Mouse (Mus musculus) layer of hippocampus, postnatal 14 days (tissue): ENCODE results near the gene Tln1. TPM values are rescaled to one million over a fixed set of nuclear protein-coding genes. Genes with fewer than 3 reads are reported as not detected.
"Not testable (repeated sequence)": the region's sequence is repeated elsewhere in the genome, so short reads cannot be mapped to it uniquely, and the experiment has no call there.

Experiments used
- DNase-seq, 2 experiments: peaks; one replicate each; pipeline ENCODE4 v3.0.0; 2021 to 2022; ENCODE audit warnings: low spot score in 2 of 2, mixed read lengths in 1 of 2
- long read RNA-seq, 2 experiments: library from polyadenylated mRNA; stranded (forward); transcript quantifications; one replicate each; pipeline ENCODE4 v2.0.0; 2021
- total RNA-seq, 2 experiments: library from RNA; stranded (reverse); gene quantifications; 2 replicates each; pipeline ENCODE4 v1.2.3; 2021

The Tln1 gene
- 10 to 100 TPM; 46.0 to 52.1 TPM for total RNA-seq
- long read RNA-seq, experiment 1, full-length matches to known transcripts = 13 of 33 reads
- long read RNA-seq, experiment 1, partial matches to known transcripts = 18 of 33 reads
- long read RNA-seq, experiment 1, other reads (novel, unspliced or antisense) = 2 of 33 reads
- long read RNA-seq, experiment 2, full-length matches to known transcripts = 33 of 52 reads
- long read RNA-seq, experiment 2, partial matches to known transcripts = 18 of 52 reads
- long read RNA-seq, experiment 2, other reads (novel, unspliced or antisense) = 1 of 52 reads

- DNase-seq = peak; percentile 96 to 97
Measured at GRCm38 (mm10) chr4:43561997-43562768, at the start of gene Tln1, which contains the start of gene Creb3. TSS of gene Tln1 (minus strand) at chr4:43562691. TSS of gene Creb3 (plus strand) at chr4:43562332.

- DNase-seq = no peak
Measured at GRCm38 (mm10) chr4:43604751-43605685, 42.5 kb upstream of the Tln1 start.

- no peak for DNase-seq
Measured at GRCm38 (mm10) chr4:43604099-43604498, 41.6 kb upstream of the Tln1 start.

GRCm38 (mm10) chr4:43600195-43600934 is 37.9 kb upstream of the Tln1 start:
- DNase-seq = no peak

- DNase-seq = no peak
Measured at GRCm38 (mm10) chr4:43598650-43599380, 36.3 kb upstream of the Tln1 start.

- no peak for DNase-seq
Measured at GRCm38 (mm10) chr4:43598200-43598599, 35.7 kb upstream of the Tln1 start.

- not testable (repeated sequence) for DNase-seq
Measured at GRCm38 (mm10) chr4:43596597-43596996, 34.1 kb upstream of the Tln1 start.

- no peak for DNase-seq
Measured at GRCm38 (mm10) chr4:43593453-43593852, 31.0 kb upstream of the Tln1 start.

- DNase-seq = no peak
Measured at GRCm38 (mm10) chr4:43591961-43592360, 29.5 kb upstream of the Tln1 start.

- no peak for DNase-seq
Measured at GRCm38 (mm10) chr4:43591543-43591942, 29.1 kb upstream of the Tln1 start.

GRCm38 (mm10) chr4:43587681-43588080 is 25.2 kb upstream of the Tln1 start:
- DNase-seq = no peak

GRCm38 (mm10) chr4:43586411-43586810 is 23.9 kb upstream of the Tln1 start:
- DNase-seq = no peak

GRCm38 (mm10) chr4:43585682-43586081 is 23.2 kb upstream of the Tln1 start:
- DNase-seq = no peak

GRCm38 (mm10) chr4:43584444-43585416 is 22.2 kb upstream of the Tln1 start, which contains the start of gene Msmp:
TSS of gene Msmp (minus strand) at chr4:43584494.
- DNase-seq = no peak

GRCm38 (mm10) chr4:43583421-43583820 is 20.9 kb upstream of the Tln1 start:
- no peak for DNase-seq

GRCm38 (mm10) chr4:43582241-43582640 is 19.8 kb upstream of the Tln1 start:
- no peak for DNase-seq

- DNase-seq = no peak
Measured at GRCm38 (mm10) chr4:43581381-43581780, 18.9 kb upstream of the Tln1 start.

- DNase-seq = no peak
Measured at GRCm38 (mm10) chr4:43580721-43581120, 18.2 kb upstream of the Tln1 start.

GRCm38 (mm10) chr4:43579731-43580130 is 17.2 kb upstream of the Tln1 start:
- DNase-seq = no peak
